Mouse (Mus musculus) yolk sac, embryonic 10.5 days (tissue): Measurements from ENCODE around the gene Tnrc6b.
"Not testable (repeated sequence)": the region's sequence is repeated elsewhere in the genome, so short reads cannot be mapped to it uniquely, and the experiment has no call there.

Experiments used
- DNase-seq: peaks from one replicate; pipeline ENCODE4 v3.0.0-alpha.2; 2017; ENCODE audit warnings: low spot score

Tnrc6b gene

DNA sequence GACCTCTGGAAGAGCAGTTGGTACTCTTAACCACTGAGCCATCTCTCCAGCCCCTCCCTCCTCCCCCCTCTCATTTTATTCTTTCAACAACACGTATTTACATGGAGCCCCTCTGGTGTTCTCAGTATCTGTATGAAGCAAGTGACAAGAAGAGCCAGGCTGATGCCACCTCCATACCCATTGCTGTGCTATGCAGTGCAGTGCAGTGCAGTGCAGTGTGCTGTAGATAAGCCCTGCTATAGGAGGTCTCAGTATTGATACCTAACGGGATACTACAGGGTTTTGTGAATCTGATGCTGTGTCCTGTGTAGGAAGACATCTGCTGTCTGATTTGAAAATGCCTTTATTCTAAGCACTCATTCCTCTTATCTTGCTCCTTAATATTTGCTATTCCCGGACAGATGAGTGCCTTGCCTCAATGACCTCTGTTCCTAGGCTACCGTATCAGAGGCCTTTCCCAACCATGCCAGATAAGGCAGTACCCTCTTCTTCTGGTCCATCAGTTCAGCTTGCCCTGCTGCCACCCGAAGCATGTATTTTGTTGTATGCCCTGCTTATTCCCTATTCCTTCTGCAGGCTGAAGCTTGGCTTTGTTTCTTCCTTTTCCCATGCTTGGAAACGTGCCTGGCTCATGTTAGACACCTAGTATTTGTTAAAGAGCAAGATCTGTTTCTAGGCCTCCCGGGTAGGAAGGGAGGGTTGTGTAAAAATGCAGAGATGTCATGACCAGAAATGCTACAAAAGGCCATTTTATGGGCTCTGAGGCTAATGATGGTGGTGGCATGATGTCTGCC, 139.8 kb downstream of the Tnrc6b start:
- DNase-seq: no peak

GRCm38 (mm10) chr15:80852122-80852521, 141.0 kb downstream of the Tnrc6b start:
- no peak for DNase-seq

GRCm38 (mm10) chr15:80852527-80852926, 141.4 kb downstream of the Tnrc6b start:
- not testable (repeated sequence) for DNase-seq

GRCm38 (mm10) chr15:80859366-80859765, 148.3 kb downstream of the Tnrc6b start:
- no peak for DNase-seq

DNA sequence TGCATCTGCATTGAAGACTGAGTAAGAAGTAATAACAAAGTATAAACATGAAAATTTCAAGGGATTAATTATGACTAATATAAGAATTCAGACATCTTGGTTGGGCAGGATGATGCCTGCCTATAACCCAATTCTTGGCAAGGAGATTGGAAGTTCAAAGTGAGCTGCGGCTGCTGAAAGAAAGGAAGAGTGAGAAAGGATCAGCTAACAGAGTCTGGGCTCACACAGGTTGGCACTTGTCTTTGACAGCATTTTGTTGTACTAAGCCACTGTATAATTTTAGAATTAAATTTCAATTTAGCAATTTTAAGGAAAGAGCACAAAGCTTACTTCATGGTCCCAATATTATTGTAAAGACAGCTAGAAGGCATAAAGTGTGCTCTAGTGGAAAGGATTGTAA, 150.2 kb downstream of the Tnrc6b start:
- DNase-seq: no peak

DNA sequence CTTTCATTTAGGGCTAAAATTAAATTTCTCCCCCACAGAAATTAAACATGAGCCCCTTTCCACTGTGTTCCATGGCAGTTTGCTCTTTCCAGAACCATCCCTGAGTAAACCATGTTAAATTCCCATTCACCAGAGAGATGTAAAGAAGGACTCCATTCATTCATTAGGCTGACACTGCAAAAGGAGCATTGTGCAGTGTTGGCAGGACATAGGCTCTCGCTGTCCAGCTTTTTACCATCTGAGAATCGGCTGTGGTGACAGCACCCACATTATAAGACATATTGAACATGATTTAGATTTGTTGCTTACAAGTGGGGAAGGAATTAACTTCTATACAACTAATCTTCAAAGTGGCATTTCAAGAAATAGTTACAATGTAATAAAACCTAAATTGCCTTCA, 150.9 kb downstream of the Tnrc6b start:
- no peak for DNase-seq

DNA sequence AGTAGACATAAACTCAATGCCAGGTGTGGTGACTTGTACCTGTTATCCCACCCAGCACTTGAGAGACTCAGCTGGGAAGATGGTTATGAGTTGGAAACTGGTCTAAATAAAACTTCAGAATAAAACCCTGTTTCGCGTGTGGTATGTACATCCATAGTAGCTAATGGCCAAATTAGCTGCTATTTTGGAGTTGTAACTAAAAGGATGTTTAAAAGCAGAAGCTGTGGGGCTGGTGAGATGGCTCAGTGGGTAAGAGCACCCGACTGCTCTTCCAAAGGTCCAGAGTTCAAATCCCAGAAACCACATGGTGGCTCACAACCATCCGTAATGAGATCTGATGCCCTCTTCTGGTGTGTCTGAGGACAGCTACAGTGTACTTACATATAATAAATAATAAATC, 157.5 kb downstream of the Tnrc6b start:
- not testable (repeated sequence) for DNase-seq

DNA sequence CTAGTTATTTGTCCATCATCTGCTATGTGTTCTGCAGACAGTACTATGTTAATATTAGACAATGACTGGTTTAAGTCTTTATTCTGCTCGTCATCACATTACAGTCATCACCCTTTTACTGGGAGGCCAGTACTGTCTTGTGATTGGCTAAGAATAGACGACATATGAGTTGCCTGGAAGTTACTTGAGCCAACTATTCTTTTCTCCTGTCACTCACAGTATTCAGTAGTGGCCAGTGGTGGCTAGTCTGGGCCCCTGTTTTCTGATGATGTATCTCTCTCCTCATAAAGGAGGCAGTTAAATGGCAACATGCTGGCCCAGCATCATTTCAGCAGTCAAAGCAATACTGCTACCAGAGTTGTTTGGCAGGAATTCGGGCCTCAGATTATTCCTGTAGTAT, 163.6 kb downstream of the Tnrc6b start:
- no peak for DNase-seq

DNA sequence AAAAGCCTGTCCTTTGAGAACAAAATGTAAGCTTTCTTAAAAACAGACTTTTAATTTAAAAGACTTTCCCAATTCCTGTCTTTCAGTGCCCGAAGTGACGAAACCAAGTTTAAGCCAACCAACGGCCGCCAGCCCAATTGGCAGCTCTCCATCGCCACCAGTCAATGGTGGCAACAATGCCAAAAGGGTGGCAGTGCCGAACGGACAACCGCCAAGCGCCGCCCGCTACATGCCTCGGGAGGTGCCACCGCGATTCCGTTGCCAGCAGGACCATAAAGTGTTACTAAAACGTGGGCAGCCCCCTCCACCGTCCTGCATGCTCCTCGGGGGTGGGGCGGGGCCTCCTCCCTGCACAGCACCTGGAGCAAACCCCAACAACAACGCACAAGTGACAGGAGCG, 165.1 kb downstream of the Tnrc6b start:
- DNase-seq: no peak

DNA sequence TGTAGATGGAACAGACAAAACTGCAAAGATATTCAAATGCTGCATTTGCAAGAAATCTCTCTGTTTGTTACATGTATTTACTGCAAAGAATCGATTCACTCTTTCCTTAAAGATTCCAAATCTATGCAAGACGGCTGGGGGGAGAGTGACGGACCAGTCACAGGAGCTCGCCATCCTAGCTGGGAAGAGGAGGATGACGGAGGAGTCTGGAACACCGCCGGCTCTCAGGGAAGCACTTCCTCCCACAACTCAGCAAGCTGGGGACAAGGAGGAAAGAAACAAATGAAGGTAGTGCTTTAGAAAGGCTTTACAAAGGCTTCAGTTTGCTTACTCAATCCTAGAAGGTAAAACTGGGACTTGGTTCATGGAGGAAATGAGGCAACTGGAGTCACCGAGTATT, 173.0 kb downstream of the Tnrc6b start:
- no peak for DNase-seq

- no peak for DNase-seq
These were observed 175.4 kb downstream of the Tnrc6b start for GRCm38 (mm10) chr15:80886361-80887156.

DNA sequence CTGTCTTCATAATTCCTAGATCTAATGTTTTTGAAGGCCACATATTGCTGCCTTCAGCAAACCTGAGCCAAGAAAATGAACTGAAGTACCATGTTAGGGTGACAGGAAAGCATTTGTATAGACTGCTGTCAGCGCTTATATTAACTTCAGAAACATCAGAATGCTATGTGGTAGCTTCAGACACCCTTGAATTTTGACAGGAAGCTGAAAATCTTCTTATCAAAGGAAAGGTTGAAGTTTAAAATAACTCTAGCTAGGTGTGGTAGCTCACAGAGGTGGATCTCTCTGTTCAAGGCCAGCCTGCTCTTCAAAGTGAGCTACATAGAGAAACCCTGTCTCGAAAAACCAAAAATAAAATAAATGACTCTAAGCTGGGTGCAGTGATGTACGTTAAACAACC, 181.2 kb downstream of the Tnrc6b start:
- no peak for DNase-seq

DNA sequence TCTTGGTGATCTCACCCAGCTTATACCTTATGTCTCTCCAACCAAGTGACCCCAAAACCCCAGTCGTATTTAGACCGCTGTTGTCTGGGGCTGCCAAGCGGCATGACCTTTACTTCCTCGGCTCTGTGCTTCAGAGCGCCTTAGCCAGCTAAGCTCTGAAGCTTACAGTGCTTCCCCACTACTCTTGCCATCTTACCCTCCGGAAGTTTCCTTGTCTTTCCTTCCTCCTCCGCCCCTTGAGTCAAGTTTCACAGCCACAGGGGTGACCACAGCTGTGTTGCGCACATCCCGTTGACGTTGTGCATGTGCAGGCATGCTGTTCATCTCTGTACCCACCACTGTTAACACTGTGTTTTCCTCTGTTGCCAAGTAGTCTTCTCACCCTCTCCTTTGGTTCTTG, 185.6 kb downstream of the Tnrc6b start:
- DNase-seq: no peak

DNA sequence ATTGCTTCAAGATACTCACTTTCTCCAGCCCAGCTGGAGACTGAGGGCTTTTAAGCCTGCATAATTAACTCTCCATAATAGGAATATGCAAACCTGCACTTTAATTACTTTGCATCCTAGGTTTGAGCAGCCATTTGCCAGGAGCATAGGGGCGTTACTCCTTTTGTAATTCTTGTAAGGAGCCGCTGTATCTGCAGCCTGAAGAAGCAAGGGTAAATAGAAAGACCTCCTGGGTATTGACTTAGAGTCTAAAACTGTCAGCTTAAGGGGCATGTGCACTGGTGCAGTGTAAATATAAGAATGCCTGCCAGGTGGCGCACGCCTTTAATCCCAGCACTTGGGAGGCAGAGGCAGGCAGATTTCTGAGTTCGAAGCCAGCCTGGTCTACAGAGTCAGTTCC, 186.8 kb downstream of the Tnrc6b start:
- DNase-seq: no peak

DNA sequence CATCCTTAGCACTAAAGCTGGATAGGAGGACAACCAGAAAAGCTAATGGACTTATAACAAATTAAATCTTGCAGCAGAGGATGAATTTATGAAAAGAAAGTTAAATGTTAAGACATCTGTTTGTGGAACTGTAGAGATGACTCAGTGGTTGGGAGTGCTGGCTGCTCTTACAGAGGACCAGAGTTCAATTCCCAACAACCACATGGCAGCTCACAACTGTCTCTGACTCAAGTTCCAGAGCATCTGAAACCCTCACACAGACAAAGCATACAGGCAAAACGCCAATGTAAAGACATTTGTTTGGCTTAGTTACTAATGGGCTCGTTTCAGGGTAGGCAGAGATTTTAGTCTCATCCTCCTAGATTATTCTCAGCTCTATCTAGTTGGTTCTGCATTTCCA, 188.7 kb downstream of the Tnrc6b start:
- no peak for DNase-seq

- no peak for DNase-seq
These were observed 190.8 kb downstream of the Tnrc6b start for GRCm38 (mm10) chr15:80901806-80902513.

DNA sequence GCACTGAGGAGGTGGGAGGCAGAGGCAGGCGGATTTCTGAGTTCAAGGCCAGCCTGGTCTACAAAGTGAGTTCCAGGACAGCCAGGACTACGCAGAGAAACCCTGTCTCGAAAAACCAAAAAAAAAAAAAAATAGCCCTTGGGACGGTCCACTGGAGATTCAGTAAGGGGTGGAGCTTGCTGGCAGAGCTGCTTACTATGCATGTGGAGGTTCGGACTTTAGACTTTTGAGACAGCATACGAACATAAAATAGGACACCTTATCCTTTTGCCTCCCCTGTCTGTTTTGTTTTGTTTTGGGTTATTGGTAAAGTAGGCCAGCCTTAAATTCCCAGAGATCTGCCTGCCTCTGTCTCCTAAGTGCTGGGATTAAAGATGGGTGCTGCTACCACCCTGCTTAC, 193.7 kb downstream of the Tnrc6b start:
- DNase-seq: not testable (repeated sequence)

GRCm38 (mm10) chr15:80910183-80910582, 199.1 kb downstream of the Tnrc6b start:
- no peak for DNase-seq

GRCm38 (mm10) chr15:80910790-80911531, 199.8 kb downstream of the Tnrc6b start:
- peak; percentile 11 for DNase-seq

GRCm38 (mm10) chr15:80912175-80912574, 201.1 kb downstream of the Tnrc6b start:
- DNase-seq: no peak

DNA sequence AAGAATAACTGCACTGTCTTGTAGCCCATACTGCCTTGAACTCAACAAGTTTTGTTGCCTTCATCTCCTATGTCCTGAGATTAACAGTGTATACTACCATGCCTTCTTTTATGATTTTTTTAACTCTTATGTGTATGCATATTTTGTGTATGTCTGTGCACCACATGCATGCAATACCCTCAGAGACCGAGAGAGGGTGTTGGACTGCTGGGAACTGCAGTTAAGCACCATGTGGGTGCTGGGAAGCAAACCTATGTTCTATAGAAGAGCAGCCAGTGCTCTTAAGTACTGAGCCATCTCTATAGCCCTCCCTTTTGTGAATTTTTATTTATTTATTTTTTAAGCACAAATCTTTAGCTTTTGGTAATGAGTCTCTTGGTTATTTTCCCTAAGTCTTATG, 202.7 kb downstream of the Tnrc6b start:
- DNase-seq: no peak

GRCm38 (mm10) chr15:80915850-80916249, 204.7 kb downstream of the Tnrc6b start:
- no peak for DNase-seq
